Mouse (Mus musculus): ENCODE data around the gene Bcl9.

DNA sequence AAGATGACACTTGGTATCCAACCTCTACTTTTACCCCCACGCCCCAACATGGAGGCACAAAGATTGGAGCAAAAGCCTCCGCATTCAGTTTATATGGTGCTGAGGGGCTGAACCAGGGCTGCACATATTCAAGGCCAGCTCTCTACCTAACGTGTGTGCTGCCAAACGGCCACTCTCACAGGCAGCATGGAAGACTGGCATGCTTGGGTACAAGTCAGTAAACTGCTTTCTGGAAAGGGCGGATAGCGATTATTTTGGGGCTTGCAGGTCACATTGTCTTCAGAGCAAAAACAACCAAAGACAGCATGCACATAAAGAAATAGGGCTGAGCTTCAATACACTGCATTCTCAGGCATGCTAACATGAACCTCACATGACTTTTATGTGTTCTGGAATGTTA lies 44.8 kb downstream of the Bcl9 start:
- TF ChIP-seq GABPA (IDR thresholded peaks at IDR 0.05; ENCODE audit: insufficient replicate concordance, low read depth, low read length) (no peak), ZC3H11A (IDR thresholded peaks at IDR 0.05; ENCODE audit: low read depth, low read length) (no peak), TBP (conservative IDR thresholded peaks at IDR 0.05; ENCODE audit: low read depth, low read length) (no peak), POLR2A (IDR thresholded peaks at IDR 0.05; ENCODE audit: low read depth, low read length) (no peak), HCFC1 (IDR thresholded peaks at IDR 0.05; ENCODE audit: low read depth, low read length) (no peak), MXI1 (IDR thresholded peaks at IDR 0.05; ENCODE audit: low read depth, low read length) (no peak), ELF1 (IDR thresholded peaks at IDR 0.05; ENCODE audit: low read depth, low read length) (no peak), USF1 (IDR thresholded peaks at IDR 0.05; ENCODE audit: low read depth, low read length) (no peak), CTCF (conservative IDR thresholded peaks at IDR 0.05 in 1 of 2, IDR thresholded peaks at IDR 0.05 in 1 of 2; ENCODE audit: low read depth in 2 of 2, low read length in 2 of 2) (no peak), POLR2AphosphoS2 (IDR thresholded peaks at IDR 0.05; ENCODE audit: low read depth, low read length) (no peak), ZNF384 (IDR thresholded peaks at IDR 0.05; ENCODE audit: low read depth, low read length) (no peak)

Data from CH12.LX (cell line).